Mouse (Mus musculus) liver, adult 2 months (tissue): Measurements from ENCODE around the gene Chchd6. TPM values are rescaled to one million over a fixed set of nuclear protein-coding genes. Genes with fewer than 3 reads are reported as not detected.
A peak's percentile ranks its signal among the peaks of the same experiment; 100 is the strongest.

ENCODE experiments used
- DNase-seq: peaks from one replicate; pipeline ENCODE4 v3.0.0-alpha.2; 2011; ENCODE audit warnings: low read depth, low spot score; ENCODE audit errors: extremely low read depth
- H3K27ac ChIP-seq: fragments of 200-500 bp; replicated peaks from 2 replicates; pipeline ENCODE4 v1.5.1; 2012; ENCODE audit warnings: low read depth, mild to moderate bottlenecking, control low read depth, inconsistent platforms, low read length; ENCODE audit not compliant: insufficient read depth
- H3K27me3 ChIP-seq: fragments of 200-500 bp; 2 replicates; pipeline ENCODE4 v1.6.1; 2012; ENCODE audit warnings: mild to moderate bottlenecking, moderate library complexity, low read length, inconsistent platforms; ENCODE audit not compliant: control insufficient read depth, insufficient read depth
- H3K36me3 ChIP-seq: fragments of 200-500 bp; 2 replicates; pipeline ENCODE4 v1.6.1; 2012; ENCODE audit warnings: low read length, inconsistent platforms; ENCODE audit not compliant: control insufficient read depth, insufficient read depth
- H3K4me1 ChIP-seq: fragments of 200-500 bp; 2 replicates; pipeline ENCODE4 v1.6.1; 2011; ENCODE audit warnings: low read length; ENCODE audit not compliant: control insufficient read depth, insufficient read depth
- H3K4me3 ChIP-seq: fragments of 200-500 bp; 2 replicates; pipeline ENCODE4 v1.5.1; 2011; ENCODE audit warnings: low read depth, mild to moderate bottlenecking, control low read depth, low read length, moderate library complexity; ENCODE audit not compliant: insufficient read depth
- H3K79me2 ChIP-seq: fragments of 200-500 bp; 2 replicates; pipeline ENCODE4 v1.6.1; 2012; ENCODE audit warnings: inconsistent platforms, mild to moderate bottlenecking, low read length, moderate library complexity; ENCODE audit not compliant: control insufficient read depth, insufficient read depth
- H3K9ac ChIP-seq: fragments of 200-500 bp; 2 replicates; pipeline ENCODE4 v1.6.1; 2012; ENCODE audit warnings: low read depth, mild to moderate bottlenecking, control low read depth, inconsistent platforms, low read length
- CTCF ChIP-seq: fragments of 200-500 bp; IDR thresholded peaks from 2 replicates; pipeline ENCODE4 v1.5.1; 2011; ENCODE audit warnings: low read depth, low read length, control low read depth
- POLR2A ChIP-seq: fragments of 200-500 bp; IDR thresholded peaks from 2 replicates; pipeline ENCODE4 v1.6.1; 2011; ENCODE audit warnings: low read length, control low read depth; ENCODE audit not compliant: insufficient read depth; ENCODE audit errors: extremely low read depth
- WGBS: fragments of 180-500 bp; shearing (Covaris S2); methylation state at CpG from one replicate; pipeline ENCODE4 v1.1.7; 2018; 5-methylcytosine and 5-hydroxymethylcytosine counted together
- polyA plus RNA-seq: library from polyadenylated mRNA; depleted of rRNA; stranded (reverse); fragments of >200 nt; gene quantifications from 2 replicates; pipeline ENCODE4 v1.2.3, GENCODE M21; 2012
- total RNA-seq: library from RNA; depleted of rRNA; stranded (reverse); fragments of >200 nt; gene quantifications from 2 replicates; pipeline ENCODE4 v1.2.3, GENCODE M21; 2014

Gene Chchd6
- total and polyA plus RNA-seq, 2 experiments = 5.0 to 6.9 TPM

GRCm38 (mm10) chr6:89363107-89363451 is 232.4 kb downstream of the Chchd6 start:
- Histone ChIP-seq H3K4me3 (peak overlapping the region; percentile 55; the same call in 1 of the 2 replicates), H3K36me3 (no peaks in the 10 kb centered on the region), H3K9ac (peak overlapping the region; percentile 39; the same call in 1 of the 2 replicates), H3K79me2 (peaks cover 24% of the 10 kb centered on the region), H3K27me3 (no peaks in the 10 kb centered on the region), H3K27ac (no peak overlapping the region), H3K4me1 (peaks cover 7% of the 10 kb centered on the region; the same call in 1 of the 2 replicates)
- no peak for DNase-seq
- 16% methylated on average over 16 of the region's 16 CpGs for WGBS
- TF ChIP-seq POLR2A = no peak
- TF ChIP-seq CTCF = no peak

DNA sequence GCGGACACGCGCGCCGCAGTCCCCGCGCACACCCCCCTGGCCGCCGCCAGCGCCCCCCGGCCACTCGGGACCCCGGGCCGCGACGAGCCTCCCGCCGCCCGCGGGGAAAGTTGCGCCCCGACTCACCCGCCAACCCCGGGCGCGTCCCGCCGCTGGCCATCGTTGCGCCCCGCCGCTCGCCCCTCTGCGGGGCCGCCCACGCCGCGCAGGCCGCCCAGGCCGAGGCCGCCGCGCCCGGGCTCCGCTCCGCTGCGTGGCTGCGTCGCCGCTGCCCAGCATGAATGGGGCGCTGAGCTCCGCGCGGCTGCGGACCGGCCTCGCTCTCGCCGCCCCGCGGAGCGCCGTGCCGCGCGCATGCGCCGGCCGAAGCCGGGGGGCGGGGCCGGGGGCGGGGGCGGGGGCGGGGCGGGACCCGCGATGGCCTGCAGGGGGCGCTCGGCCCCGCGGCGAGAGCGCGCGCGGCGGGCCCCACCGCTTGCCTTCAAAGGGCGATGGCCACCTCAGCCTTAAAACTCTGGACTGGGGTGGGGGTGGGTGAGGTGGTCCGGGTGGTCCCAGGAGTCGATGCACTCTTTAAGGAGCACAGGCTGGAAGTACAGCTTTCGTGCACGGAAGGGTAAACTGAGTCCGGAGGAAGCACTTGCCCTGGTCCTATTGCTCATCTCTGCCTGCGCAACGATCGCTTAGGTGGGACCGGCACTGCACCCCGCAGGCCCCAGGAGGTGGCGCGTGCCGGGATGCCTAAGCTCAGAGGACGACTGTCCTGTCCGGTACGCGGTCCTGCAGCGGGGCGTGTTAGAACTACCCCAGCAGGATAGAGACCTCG is 233.0 kb downstream of the Chchd6 start, which contains the start of gene Plxna1:
Gene Plxna1, minus strand, starts transcription at position 340 of the 826 bp plus-strand sequence.
- peak within 1 kb of the TSS; percentile 94 for H3K9ac ChIP-seq
- peak; percentile 46 for DNase-seq

GRCm38 (mm10) chr6:89361418-89362280 is 233.8 kb downstream of the Chchd6 start:
- no peaks in the 10 kb centered on the region for H3K36me3 ChIP-seq
- H3K79me2 ChIP-seq = peaks cover 26% of the 10 kb centered on the region
- H3K9ac ChIP-seq = peak overlapping the region; percentile 94
- under 1% methylated on average over 79 of the region's 80 CpGs for WGBS
- peaks cover 7% of the 10 kb centered on the region; the same call in 1 of the 2 replicates for H3K4me1 ChIP-seq
- no peak for TF ChIP-seq CTCF
- no peak for TF ChIP-seq POLR2A
- no peaks in the 10 kb centered on the region for H3K27me3 ChIP-seq
- H3K4me3 ChIP-seq = peak overlapping the region; percentile 91
- no peak overlapping the region for H3K27ac ChIP-seq
- no peak for DNase-seq

More for the DNA sequence above, 233.0 kb downstream of the Chchd6 start, which contains the start of gene Plxna1:
- Histone ChIP-seq H3K36me3 (no peaks in the 10 kb centered on the region), H3K4me1 (peaks cover 7% of the 10 kb centered on the region; the same call in 1 of the 2 replicates), H3K4me3 (peak within 1 kb of the TSS; percentile 91), H3K79me2 (peaks cover 26% of the 10 kb centered on the region), H3K27me3 (no peaks in the 10 kb centered on the region), H3K27ac (no peak within 1 kb of the TSS)
- TF ChIP-seq CTCF = peak; percentile 52
- peak; percentile 47; the same call in 1 of the 2 replicates for TF ChIP-seq POLR2A
- 4% methylated on average over 92 of the region's 110 CpGs for WGBS

- Histone ChIP-seq H3K9ac (peak overlapping the region; percentile 94), H3K27me3 (no peaks in the 10 kb centered on the region), H3K4me3 (peak overlapping the region; percentile 91), H3K4me1 (peaks cover 7% of the 10 kb centered on the region; the same call in 1 of the 2 replicates), H3K79me2 (peaks cover 26% of the 10 kb centered on the region), H3K36me3 (no peaks in the 10 kb centered on the region), H3K27ac (no peak overlapping the region)
- TF ChIP-seq CTCF = no peak
- WGBS = 72% methylated on average over 8 of the region's 8 CpGs
- DNase-seq = no peak
These were observed 234.6 kb downstream of the Chchd6 start for GRCm38 (mm10) chr6:89360709-89361417.

DNA sequence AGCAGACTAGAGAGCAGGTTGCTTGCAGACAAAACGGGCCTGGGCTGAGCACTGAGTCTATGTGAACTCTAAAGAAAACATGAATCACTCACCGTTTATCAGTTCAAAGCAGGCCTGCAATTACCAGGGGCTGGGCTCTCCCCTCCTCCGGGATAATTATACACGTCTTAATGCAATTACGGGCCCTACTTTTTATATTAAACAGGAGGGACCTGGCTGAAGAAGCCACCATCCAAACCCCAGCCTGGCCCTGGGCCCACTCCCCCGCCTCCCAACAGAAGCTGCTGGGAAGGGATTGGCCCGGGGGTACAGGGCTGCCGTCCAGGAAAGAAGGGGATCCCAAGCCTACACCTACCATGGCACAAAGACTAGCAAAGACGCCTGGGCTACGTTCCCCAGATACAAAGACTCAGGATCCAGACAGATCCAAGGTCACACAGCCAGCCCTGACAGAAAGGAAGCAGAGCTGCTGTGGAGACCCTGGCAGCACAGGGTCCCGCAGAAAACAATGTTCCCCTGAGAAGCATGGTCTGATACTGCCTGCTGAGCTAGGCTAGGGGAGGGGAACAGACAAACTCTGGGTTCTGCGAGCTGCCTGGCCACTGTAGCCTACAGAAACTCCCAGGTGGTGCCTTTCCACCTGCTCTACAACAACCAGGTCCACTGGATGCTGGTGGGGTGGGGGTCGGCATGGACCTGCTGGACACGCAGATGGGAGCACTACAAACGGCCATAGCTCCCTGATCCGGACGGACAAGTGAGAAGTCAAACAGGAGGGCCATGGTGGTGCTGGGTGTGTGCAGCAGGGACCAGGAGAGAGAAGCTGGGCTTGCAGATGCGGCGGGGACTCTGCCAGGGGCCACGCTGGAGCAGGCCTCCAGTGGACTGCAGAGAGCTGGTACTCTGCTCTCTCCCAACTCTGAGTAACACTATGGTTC is 235.4 kb downstream of the Chchd6 start:
- Histone ChIP-seq H3K4me1 (peaks cover 7% of the 10 kb centered on the region; the same call in 1 of the 2 replicates), H3K9ac (no peak overlapping the region), H3K79me2 (peaks cover 26% of the 10 kb centered on the region), H3K27me3 (no peaks in the 10 kb centered on the region), H3K4me3 (no peak overlapping the region), H3K36me3 (no peaks in the 10 kb centered on the region), H3K27ac (no peak overlapping the region)
- TF ChIP-seq CTCF (no peak), POLR2A (no peak)
- no peak for DNase-seq
- 85% methylated on average over 20 of the region's 20 CpGs for WGBS
